Mouse (Mus musculus): ENCODE results near the gene Spata1.

- TF ChIP-seq CTCF (conservative IDR thresholded peaks at IDR 0.05; ENCODE audit: insufficient read depth, insufficient read length, low read depth, low read length) (no peak), POLR2A (IDR thresholded peaks at IDR 0.05; ENCODE audit: low read depth, low read length) (no peak)
Measured at GRCm38 (mm10) chr3:146528335-146528734, 28.8 kb upstream of the Spata1 start.

All from kidney, adult 2 months (tissue).